Mouse (Mus musculus): Measurements from ENCODE around the gene Fgfr2.

DNA sequence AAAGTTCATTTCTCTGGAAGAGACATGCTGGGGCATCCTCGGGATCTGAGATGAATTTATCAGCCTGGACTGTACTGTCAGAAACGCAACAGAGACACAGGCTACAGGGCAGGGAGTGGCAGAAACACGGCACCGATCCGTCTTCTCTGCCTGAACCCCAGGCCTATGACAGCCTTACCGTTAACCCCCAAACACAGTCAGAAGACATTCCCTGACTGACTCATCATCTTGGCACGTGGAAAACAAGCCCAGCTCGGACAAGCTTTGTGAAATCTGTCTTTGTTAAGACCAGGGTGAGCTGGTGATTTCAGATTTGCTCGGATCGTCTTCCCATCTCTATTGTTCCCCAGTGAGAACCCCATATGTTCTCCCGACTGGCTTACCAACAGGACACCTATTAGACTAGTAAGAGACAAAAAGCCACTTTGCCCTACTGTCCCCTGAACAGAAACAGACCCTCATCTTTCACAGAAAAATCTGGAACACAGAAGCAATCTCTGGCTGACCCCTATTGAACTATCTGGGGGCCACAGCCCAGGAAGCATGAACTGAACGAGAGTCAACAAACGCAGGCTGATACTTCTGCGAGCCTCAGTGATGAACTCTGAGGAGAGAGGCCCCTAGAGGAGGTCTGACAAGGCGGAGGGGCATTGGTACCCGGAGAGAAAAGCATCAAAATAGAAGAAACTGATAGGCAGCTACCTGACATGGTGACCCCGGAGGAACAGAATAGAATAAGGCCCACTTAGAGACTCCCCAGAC is 750.2 kb downstream of the Fgfr2 start:
- TF ChIP-seq CTCF (IDR thresholded peaks at IDR 0.05; ENCODE audit: control insufficient read depth, insufficient read depth, insufficient read length) (no peak), USF1 (IDR thresholded peaks at IDR 0.05; ENCODE audit: low read depth) (no peak), MYOD1 (IDR thresholded peaks at IDR 0.05; ENCODE audit: control insufficient read depth, insufficient read length, low read depth) (peak; percentile 15), MAX (IDR thresholded peaks at IDR 0.05) (peak; percentile 87), MYOG (IDR thresholded peaks at IDR 0.05; ENCODE audit: control insufficient read depth, extremely low read depth, insufficient read length) (no peak), CEBPB (IDR thresholded peaks at IDR 0.05; ENCODE audit: low read depth) (no peak), FOSL1 (IDR thresholded peaks at IDR 0.05; ENCODE audit: insufficient read depth, low read length, poor library complexity, severe bottlenecking) (peak; percentile 41)
